Mouse (Mus musculus) spleen, adult 2 months (tissue): ENCODE measurements around the gene Gm21885.

Experiments used
- CTCF ChIP-seq: fragments of 200-500 bp; IDR thresholded peaks from 2 replicates; pipeline ENCODE4 v1.5.1; 2011; ENCODE audit warnings: mild to moderate bottlenecking, inconsistent platforms; ENCODE audit not compliant: insufficient read depth, insufficient read length, insufficient replicate concordance; ENCODE audit errors: extremely low read depth
- POLR2A ChIP-seq: fragments of 200-500 bp; IDR thresholded peaks from 2 replicates; pipeline ENCODE4 v1.6.1; 2011; ENCODE audit warnings: low read depth, low read length, inconsistent platforms

GRCm38 (mm10) chr11:94283536-94284099 lies 1.9 kb downstream of the Gm21885 start:
- TF ChIP-seq CTCF (no peak), POLR2A (no peak)
